Comparison of ENCODE assay signal across 26 mouse cellular contexts in genomic region chr14:13333372-13333771, GRCm38 (mm10). TPM values are rescaled to one million over a fixed set of nuclear protein-coding genes. Genes with fewer than 3 reads are reported as not detected.
DNase-seq lines count a peak whose midpoint lies in the region; ATAC-seq lines count a peak whose summit lies in the region.
"Had no signal": no experiment of that assay in that cellular context is flagged by ENCODE, and none has a peak within 500 bp of the region (broad histone marks: within the 10 kb centered on the region; RNA-seq: fewer than 3 reads in every experiment).

No protein-coding gene starts in this region.

- no peak overlapping the region for H3K27ac ChIP-seq in hindbrain, embryonic 11.5 days (ENCODE audit: low read depth, low read length)
- no peak overlapping the region for H3K27ac ChIP-seq in hindbrain, embryonic 10.5 days
- H3K27ac ChIP-seq in midbrain, embryonic 13.5 days, result no peak overlapping the region
- no peak overlapping the region for H3K27ac ChIP-seq in midbrain, embryonic 10.5 days (replicated peaks)
- H3K27ac ChIP-seq in neural tube, embryonic 14.5 days (ENCODE audit: low read depth, low read length), result no peak overlapping the region
- H3K27ac ChIP-seq: forebrain, embryonic 10.5 days; forebrain, embryonic 15.5 days; heart, embryonic 15.5 days; hindbrain, embryonic 15.5 days had no signal

- DNase-seq in hindbrain, embryonic 11.5 days (ENCODE audit: low spot score), result no peak
- no peak for DNase-seq in hindbrain, embryonic 10.5 days (ENCODE audit: low spot score)
- DNase-seq in midbrain, embryonic 10.5 days (ENCODE audit: low spot score), result no peak
- no peak for DNase-seq in neural tube, embryonic 10.5 days (ENCODE audit: extremely low spot score, low spot score)
- DNase-seq: adrenal gland, postnatal 10 days; adrenal gland, postnatal 36 days; B cell, adult 2 months; cerebellum, adult 18-20 months; cerebellum, adult 9-10 months; cerebellum, postnatal 14 days; gastrocnemius, postnatal 25 days; heart, adult 18-20 months; heart, postnatal 10 days; heart, postnatal 36 days had no signal

- H3K9ac ChIP-seq in hindbrain, embryonic 11.5 days (ENCODE audit: low read depth, low read length), result no peak overlapping the region
- no peak overlapping the region for H3K9ac ChIP-seq in midbrain, embryonic 13.5 days (replicated peaks)
- H3K9ac ChIP-seq in neural tube, embryonic 14.5 days (replicated peaks; ENCODE audit: low read depth, low read length), result no peak overlapping the region
- H3K9ac ChIP-seq: forebrain, embryonic 15.5 days; heart, embryonic 12.5 days; heart, embryonic 15.5 days; hindbrain, embryonic 15.5 days had no signal

- no peaks in the 10 kb centered on the region for H3K4me1 ChIP-seq in hindbrain, embryonic 11.5 days (replicated peaks; ENCODE audit: control insufficient read depth, insufficient read depth, low read length)
- peaks cover 14% of the 10 kb centered on the region for H3K4me1 ChIP-seq in hindbrain, embryonic 10.5 days (replicated peaks)
- H3K4me1 ChIP-seq in midbrain, embryonic 13.5 days (replicated peaks), result no peaks in the 10 kb centered on the region; the same call in 1 of the 2 replicates
- peaks cover 12% of the 10 kb centered on the region for H3K4me1 ChIP-seq in midbrain, embryonic 10.5 days
- H3K4me1 ChIP-seq in neural tube, embryonic 14.5 days (ENCODE audit: control insufficient read depth, insufficient read depth, low read length), result no peaks in the 10 kb centered on the region
- H3K4me1 ChIP-seq: heart, embryonic 12.5 days; heart, embryonic 15.5 days; hindbrain, embryonic 15.5 days had no signal

- no peak overlapping the region for H3K4me3 ChIP-seq in hindbrain, embryonic 11.5 days (ENCODE audit: low read depth, low read length)
- H3K4me3 ChIP-seq in hindbrain, embryonic 10.5 days, result no peak overlapping the region
- no peak overlapping the region for H3K4me3 ChIP-seq in midbrain, embryonic 13.5 days (replicated peaks)
- no peak overlapping the region for H3K4me3 ChIP-seq in midbrain, embryonic 10.5 days
- no peak overlapping the region for H3K4me3 ChIP-seq in neural tube, embryonic 14.5 days (ENCODE audit: low read depth, low read length)
- H3K4me3 ChIP-seq: forebrain, embryonic 10.5 days; forebrain, embryonic 15.5 days; heart, embryonic 12.5 days; heart, embryonic 15.5 days; hindbrain, embryonic 15.5 days had no signal

- WGBS in hindbrain, embryonic 11.5 days, result 41% methylated on average over 5 of the region's 5 CpGs
- WGBS in hindbrain, embryonic 10.5 days, result 54% methylated on average over 5 of the region's 5 CpGs
- 58% methylated on average over 5 of the region's 5 CpGs for WGBS in midbrain, embryonic 13.5 days
- WGBS in midbrain, embryonic 10.5 days, result 68% methylated on average over 5 of the region's 5 CpGs
- 46% methylated on average over 5 of the region's 5 CpGs for WGBS in neural tube, embryonic 14.5 days

- H3K4me2 ChIP-seq in hindbrain, embryonic 11.5 days (replicated peaks; ENCODE audit: low read depth, low read length), result no peak overlapping the region
- no peak overlapping the region for H3K4me2 ChIP-seq in midbrain, embryonic 13.5 days (replicated peaks)
- no peak overlapping the region for H3K4me2 ChIP-seq in neural tube, embryonic 14.5 days (ENCODE audit: low read depth, low read length)
- H3K4me2 ChIP-seq: forebrain, embryonic 15.5 days; heart, embryonic 12.5 days; heart, embryonic 15.5 days; hindbrain, embryonic 15.5 days had no signal

- no peaks in the 10 kb centered on the region for H3K27me3 ChIP-seq in hindbrain, embryonic 11.5 days (ENCODE audit: control insufficient read depth, insufficient read depth, low read length)
- no peaks in the 10 kb centered on the region for H3K27me3 ChIP-seq in hindbrain, embryonic 10.5 days (ENCODE audit: insufficient read depth, poor library complexity, severe bottlenecking)
- H3K27me3 ChIP-seq in midbrain, embryonic 13.5 days, result no peaks in the 10 kb centered on the region
- no peaks in the 10 kb centered on the region for H3K27me3 ChIP-seq in midbrain, embryonic 10.5 days (ENCODE audit: low read depth, poor library complexity, severe bottlenecking)
- no peaks in the 10 kb centered on the region for H3K27me3 ChIP-seq in neural tube, embryonic 14.5 days (ENCODE audit: control insufficient read depth, insufficient read depth, low read length)
- H3K27me3 ChIP-seq: CH12.LX; forebrain, embryonic 15.5 days; heart, embryonic 12.5 days; heart, embryonic 15.5 days; hindbrain, embryonic 15.5 days; Patski had no signal

- H3K36me3 ChIP-seq in hindbrain, embryonic 11.5 days (ENCODE audit: control insufficient read depth, insufficient read depth, low read length), result no peaks in the 10 kb centered on the region
- no peaks in the 10 kb centered on the region for H3K36me3 ChIP-seq in hindbrain, embryonic 10.5 days
- H3K36me3 ChIP-seq in midbrain, embryonic 13.5 days, result no peaks in the 10 kb centered on the region
- H3K36me3 ChIP-seq in midbrain, embryonic 10.5 days, result no peaks in the 10 kb centered on the region
- H3K36me3 ChIP-seq in neural tube, embryonic 14.5 days (ENCODE audit: control insufficient read depth, insufficient read depth, low read length), result no peaks in the 10 kb centered on the region
- H3K36me3 ChIP-seq: forebrain, embryonic 10.5 days; forebrain, embryonic 15.5 days; G1E; heart, embryonic 12.5 days; heart, embryonic 15.5 days; hindbrain, embryonic 15.5 days had no signal

- no peaks in the 10 kb centered on the region for H3K9me3 ChIP-seq in hindbrain, embryonic 11.5 days (ENCODE audit: control insufficient read depth, low read length)
- H3K9me3 ChIP-seq in hindbrain, embryonic 10.5 days, result no peaks in the 10 kb centered on the region
- no peaks in the 10 kb centered on the region for H3K9me3 ChIP-seq in midbrain, embryonic 13.5 days
- H3K9me3 ChIP-seq in midbrain, embryonic 10.5 days (replicated peaks), result no peaks in the 10 kb centered on the region
- no peaks in the 10 kb centered on the region for H3K9me3 ChIP-seq in neural tube, embryonic 14.5 days (ENCODE audit: control insufficient read depth, low read length)
- H3K9me3 ChIP-seq: forebrain, embryonic 10.5 days; forebrain, embryonic 15.5 days; G1E; heart, embryonic 12.5 days; heart, embryonic 15.5 days; hindbrain, embryonic 15.5 days had no signal

- ATAC-seq in hindbrain, embryonic 11.5 days (ENCODE audit: low FRiP score), result peak; percentile 56; the same call in 1 of the 2 replicates
- 0 out of 2 replicates have a peak, but pooled peaks have one; percentile 13 for ATAC-seq in midbrain, embryonic 13.5 days
- ATAC-seq in neural tube, embryonic 14.5 days (ENCODE audit: low read depth), result 0 out of 2 replicates have a peak, but pooled peaks have one; percentile 24
- ATAC-seq: inflammation-experienced regulatory T-cells, adult 6 months; intestine, embryonic 16.5 days; Patski had no signal

RNA-seq across cellular contexts. Expression of gene Synpr, which starts 48.8 kb away (rescaled TPM):
- 14.8 and 17.0 TPM in 2 replicates for polyA plus RNA-seq in hindbrain, embryonic 11.5 days (2014; fragmentation: Nextera tagmentation; extraction: Ambion mirVana)
- polyA plus RNA-seq in hindbrain, embryonic 10.5 days (2016; fragmentation: Nextera tagmentation; extraction: Ambion mirVana), result 5.7 and 6.6 TPM in 2 replicates
- 13.4 and 19.0 TPM in 2 replicates for polyA plus RNA-seq in midbrain, embryonic 13.5 days (2015; fragmentation: Nextera tagmentation; extraction: Ambion mirVana)
- 2.6 and 4.4 TPM in 2 replicates for polyA plus RNA-seq in midbrain, embryonic 10.5 days (2016; fragmentation: Nextera tagmentation; extraction: Ambion mirVana)
- polyA plus RNA-seq in neural tube, embryonic 14.5 days (2014; fragmentation: Nextera tagmentation; extraction: Ambion mirVana), result 50.6 and 62.4 TPM in 2 replicates
- polyA plus RNA-seq: G1E; inflammation-experienced regulatory T-cells, adult 6 months had no signal
